Mouse (Mus musculus): ENCODE measurements around the gene Kcna2. TPM values are rescaled to one million over a fixed set of nuclear protein-coding genes. Genes with fewer than 3 reads are reported as not detected.

Kcna2 gene
- total RNA-seq, 2 experiments from 2014 or later = 156 to 162 TPM

- TF ChIP-seq CTCF (IDR thresholded peaks at IDR 0.05) = no peak
- DNase-seq (ENCODE audit: extremely low spot score in 1 of 2, low spot score in 2 of 2) = no peak
- Histone ChIP-seq H3K4me3 (peak overlapping the region; percentile 87), H3K27ac (peak overlapping the region; percentile 99)
- intact Hi-C loops (cut with DNase I) = loop anchor here (2.0 to 10.0 kb wide), 2 partner anchors 46 to 362 kb away; no protein-coding TSS in a partner anchor
These were observed 2.1 kb downstream of the Kcna2 start for GRCm38 (mm10) chr3:107103041-107103440.

GRCm38 (mm10) chr3:107103462-107103861, 2.5 kb downstream of the Kcna2 start:
- intact Hi-C loops (cut with DNase I) = loop anchor here (2.0 to 10.0 kb wide), 2 partner anchors 45 to 361 kb away; no protein-coding TSS in a partner anchor
- DNase-seq (ENCODE audit: extremely low spot score in 1 of 2, low spot score in 2 of 2) = no peak
- peak overlapping the region; percentile 87 for H3K4me3 ChIP-seq
- H3K27ac ChIP-seq = peak overlapping the region; percentile 99
- TF ChIP-seq CTCF (IDR thresholded peaks at IDR 0.05) = no peak

- DNase-seq (ENCODE audit: extremely low spot score in 1 of 2, low spot score in 2 of 2) = no peak
These were observed 5.0 kb downstream of the Kcna2 start for GRCm38 (mm10) chr3:107105986-107106385.

GRCm38 (mm10) chr3:107112498-107112897, 11.6 kb downstream of the Kcna2 start:
- no peak overlapping the region for H3K4me3 ChIP-seq
- no peak for DNase-seq (ENCODE audit: extremely low spot score in 1 of 2, low spot score in 2 of 2)
- intact Hi-C loops (cut with DNase I) = loop anchor here (2.0 kb wide), 1 partner anchor 16 kb away; no protein-coding TSS in a partner anchor
- H3K27ac ChIP-seq = peak overlapping the region; percentile 89
- TF ChIP-seq CTCF (IDR thresholded peaks at IDR 0.05) = no peak

More at GRCm38 (mm10) chr3:107105986-107106385, 5.0 kb downstream of the Kcna2 start:
- Histone ChIP-seq H3K27ac (peak overlapping the region; percentile 74), H3K4me3 (peak overlapping the region; percentile 87)
- TF ChIP-seq CTCF (IDR thresholded peaks at IDR 0.05) = no peak
- intact Hi-C loops (cut with DNase I) = loop anchor here (10.0 kb wide), 1 partner anchor 359 kb away; no protein-coding TSS in a partner anchor

GRCm38 (mm10) chr3:107112932-107113659, 12.2 kb downstream of the Kcna2 start:
- Histone ChIP-seq H3K4me3 (no peak overlapping the region), H3K27ac (peak overlapping the region; percentile 89)
- DNase-seq (ENCODE audit: extremely low spot score in 1 of 2, low spot score in 2 of 2) = no peak
- TF ChIP-seq CTCF (IDR thresholded peaks at IDR 0.05) = no peak
- intact Hi-C loops (cut with DNase I) = loop anchor here (2.0 kb wide), 1 partner anchor 16 kb away; no protein-coding TSS in a partner anchor

GRCm38 (mm10) chr3:107113771-107114737, 13.1 kb downstream of the Kcna2 start:
- DNase-seq (ENCODE audit: extremely low spot score in 1 of 2, low spot score in 2 of 2) = peak; percentile 65 to 67
- TF ChIP-seq CTCF (IDR thresholded peaks at IDR 0.05) = no peak
- Histone ChIP-seq H3K4me3 (peak overlapping the region; percentile 22; the same call in 1 of the 2 replicates), H3K27ac (peak overlapping the region; percentile 89)
- intact Hi-C loops (cut with DNase I) = loop anchor here (2.0 kb wide), 1 partner anchor 15 kb away; no protein-coding TSS in a partner anchor

- Histone ChIP-seq H3K4me3 (no peak overlapping the region), H3K27ac (no peak overlapping the region)
- DNase-seq (ENCODE audit: extremely low spot score in 1 of 2, low spot score in 2 of 2) = no peak
- intact Hi-C loops (cut with DNase I) = no loop called here
- no peak for TF ChIP-seq CTCF (IDR thresholded peaks at IDR 0.05)
These were observed 14.0 kb downstream of the Kcna2 start for GRCm38 (mm10) chr3:107114941-107115340.

GRCm38 (mm10) chr3:107115746-107116145, 14.8 kb downstream of the Kcna2 start:
- H3K27ac ChIP-seq = no peak overlapping the region
- H3K4me3 ChIP-seq = no peak overlapping the region
- no peak for DNase-seq (ENCODE audit: extremely low spot score in 1 of 2, low spot score in 2 of 2)
- intact Hi-C loops (cut with DNase I) = no loop called here
- no peak for TF ChIP-seq CTCF (IDR thresholded peaks at IDR 0.05)

GRCm38 (mm10) chr3:107119864-107120564, 19.1 kb downstream of the Kcna2 start:
- intact Hi-C loops (cut with DNase I) = no loop called here

GRCm38 (mm10) chr3:107122306-107122705, 21.4 kb downstream of the Kcna2 start:
- TF ChIP-seq CTCF (IDR thresholded peaks at IDR 0.05) = no peak
- intact Hi-C loops (cut with DNase I) = no loop called here
- DNase-seq (ENCODE audit: extremely low spot score in 1 of 2, low spot score in 2 of 2) = no peak
- Histone ChIP-seq H3K4me3 (no peak overlapping the region), H3K27ac (no peak overlapping the region)

More at GRCm38 (mm10) chr3:107119864-107120564, 19.1 kb downstream of the Kcna2 start:
- DNase-seq (ENCODE audit: extremely low spot score in 1 of 2, low spot score in 2 of 2) = no peak
- no peak overlapping the region for H3K4me3 ChIP-seq
- TF ChIP-seq CTCF (IDR thresholded peaks at IDR 0.05) = no peak
- H3K27ac ChIP-seq = no peak overlapping the region

GRCm38 (mm10) chr3:107127667-107128066, 26.7 kb downstream of the Kcna2 start:
- TF ChIP-seq CTCF (IDR thresholded peaks at IDR 0.05) = no peak
- peak overlapping the region; percentile 91 for H3K27ac ChIP-seq
- no peak overlapping the region for H3K4me3 ChIP-seq
- intact Hi-C loops (cut with DNase I) = loop anchor here (2.0 kb wide), 1 partner anchor 15 kb away; no protein-coding TSS in a partner anchor
- DNase-seq (ENCODE audit: extremely low spot score in 1 of 2, low spot score in 2 of 2) = no peak
